Mouse (Mus musculus): Measurements from ENCODE around the gene Hspb1.

Hspb1 gene

DNA sequence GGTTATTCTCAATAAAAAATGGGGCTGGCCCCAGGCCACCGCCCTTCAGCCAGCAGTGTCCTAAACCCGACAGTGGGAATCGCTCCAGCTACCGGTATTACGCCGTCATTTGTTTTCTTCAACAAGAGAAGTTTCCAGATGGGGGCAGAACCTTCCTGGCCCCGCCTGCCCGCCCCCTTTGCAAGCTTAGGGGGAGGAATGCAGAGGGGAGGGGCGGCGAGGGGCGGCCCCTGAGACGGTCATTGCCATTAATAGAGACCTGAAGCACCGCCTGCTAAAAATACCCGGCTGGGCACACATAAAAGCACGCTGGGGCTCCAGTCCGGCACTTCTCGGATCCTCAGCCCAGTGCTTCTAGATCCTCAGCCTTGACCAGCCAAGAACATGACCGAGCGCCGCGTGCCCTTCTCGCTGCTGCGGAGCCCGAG lies at the start of gene Hspb1:
Gene Hspb1 (plus strand): TSS at position 245 of the 428 bp plus-strand sequence.
- no peak for DNase-seq (ENCODE audit: low spot score in 2 of 2)

DNA sequence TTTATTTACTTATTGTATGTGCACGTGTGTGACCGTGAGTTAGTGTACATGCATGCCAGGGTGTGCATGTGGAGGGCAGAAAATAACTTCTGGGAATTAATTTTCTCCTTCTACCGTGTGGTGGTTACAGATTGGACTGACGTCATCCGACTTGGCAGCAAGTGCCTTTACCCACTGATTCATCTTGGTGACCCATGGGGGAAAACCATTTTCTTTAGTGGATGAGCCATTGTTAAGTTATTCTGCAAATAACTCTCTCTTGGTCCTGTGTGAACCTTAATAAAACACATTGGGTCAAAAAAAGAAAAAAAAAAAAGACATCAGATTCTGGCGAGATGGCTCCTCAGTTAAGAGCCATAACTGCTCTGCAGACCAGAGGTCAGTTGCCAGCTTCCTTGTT lies 46.1 kb upstream of the Hspb1 start:
- DNase-seq (ENCODE audit: low spot score in 2 of 2): no peak

DNA sequence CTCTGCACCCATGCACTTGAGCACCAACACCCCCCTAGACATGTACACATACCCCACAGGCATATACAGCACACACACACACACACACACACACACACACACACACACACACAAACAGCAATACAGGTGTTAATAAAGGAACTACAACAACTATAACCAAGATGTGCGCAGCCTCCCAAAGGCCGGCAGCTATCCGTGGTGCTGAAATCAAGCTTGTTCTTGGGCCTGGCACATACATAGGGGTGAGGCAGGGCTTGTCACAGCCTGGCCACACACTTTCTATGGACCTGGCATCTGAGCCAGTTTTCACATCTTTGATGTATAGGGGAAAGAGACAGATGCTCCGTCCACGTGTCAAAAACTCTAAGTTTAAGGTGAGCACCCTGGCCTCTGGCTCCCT lies 44.3 kb upstream of the Hspb1 start:
- DNase-seq (ENCODE audit: low spot score in 2 of 2): peak in 1 of 2 experiments; percentile 31

DNA sequence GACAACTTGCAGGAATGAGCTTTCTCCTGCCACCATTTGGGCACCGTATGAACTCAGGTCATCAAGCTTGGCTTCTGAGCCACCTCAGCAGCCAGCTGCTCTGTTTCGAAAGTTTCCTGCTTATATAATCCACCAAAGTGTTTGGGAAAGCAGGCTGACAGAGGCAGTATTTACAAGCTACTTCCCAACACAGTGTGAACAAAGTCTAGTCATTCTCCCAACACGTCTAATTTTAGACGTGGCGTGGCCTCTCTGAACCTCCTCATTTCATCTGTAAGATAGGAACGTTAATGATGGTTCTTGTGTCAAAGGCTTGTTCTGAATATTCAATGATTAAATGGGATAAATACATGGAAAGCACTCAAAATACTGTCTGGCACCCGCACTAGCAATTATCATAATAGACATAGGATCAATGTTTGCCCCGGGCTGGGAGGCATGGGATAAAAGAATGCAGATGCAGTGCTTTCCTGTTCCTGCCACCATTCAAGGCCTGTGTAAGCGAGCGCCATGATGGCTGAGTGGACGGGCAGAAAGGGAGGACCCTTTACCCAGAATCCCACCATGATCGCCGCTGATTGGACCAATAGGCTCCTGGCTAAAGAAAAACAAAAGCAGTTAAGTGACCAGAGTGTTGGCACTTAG lies 41.9 kb upstream of the Hspb1 start:
- DNase-seq (ENCODE audit: low spot score in 2 of 2): no peak

DNA sequence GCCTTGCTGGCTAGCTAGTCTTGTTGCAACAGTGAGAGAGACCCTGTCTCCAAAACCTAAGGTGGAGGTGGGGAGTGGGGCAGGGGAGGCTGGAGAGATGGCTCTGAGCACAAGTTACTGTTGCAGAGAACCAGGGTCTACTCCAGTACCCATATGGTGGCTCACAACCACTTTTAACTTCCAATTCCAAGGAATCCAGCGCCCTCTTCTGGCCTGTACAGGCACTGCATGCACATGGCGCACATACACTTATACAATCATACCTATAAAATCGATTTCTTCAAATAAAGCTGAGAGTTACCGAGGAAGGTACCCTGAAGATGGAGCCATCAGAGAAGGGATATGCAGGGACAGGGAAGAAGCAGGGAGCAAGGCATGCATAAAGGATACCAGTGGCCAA lies 40.3 kb upstream of the Hspb1 start:
- DNase-seq (ENCODE audit: low spot score in 2 of 2): no peak

DNA sequence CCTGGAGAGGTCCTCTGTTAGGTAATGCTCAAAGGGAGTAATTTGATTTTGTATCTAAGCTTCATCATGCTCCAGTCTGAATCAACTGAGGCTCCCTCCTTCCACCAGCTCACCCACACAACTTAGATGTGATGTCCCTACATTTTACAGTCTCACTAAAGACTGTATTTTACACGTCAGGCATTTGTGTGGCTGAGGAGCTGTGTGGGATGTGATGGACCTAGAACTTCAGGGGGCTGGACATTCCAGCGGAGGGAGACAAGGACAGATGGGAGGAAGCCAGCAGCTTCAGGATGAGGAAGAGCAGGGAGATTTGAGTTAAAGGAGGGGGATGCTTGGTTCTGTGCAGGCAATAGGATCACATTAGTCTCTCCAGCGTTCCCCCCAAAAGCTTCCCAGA lies 39.8 kb upstream of the Hspb1 start:
- DNase-seq (ENCODE audit: low spot score in 2 of 2): no peak

DNA sequence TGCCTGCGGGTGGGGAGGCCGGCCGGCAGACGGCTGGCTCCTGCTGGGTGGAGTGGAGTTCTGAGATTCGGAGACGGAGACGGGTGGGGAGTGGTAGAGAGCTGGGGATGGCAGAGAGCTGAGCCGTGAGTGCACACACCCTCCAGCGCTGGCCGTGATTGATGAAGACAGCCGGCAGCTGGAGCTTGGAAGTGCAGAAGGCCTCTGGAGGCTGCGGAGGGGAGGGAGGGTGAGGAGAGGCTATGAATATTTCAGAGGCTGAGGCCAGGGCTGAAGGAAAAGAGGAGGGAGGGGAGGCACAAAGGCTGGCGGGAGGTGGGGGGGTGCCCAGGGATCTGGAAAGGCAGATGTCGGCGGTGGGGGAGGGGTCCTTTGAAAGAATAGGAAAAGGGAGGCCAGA lies 36.7 kb upstream of the Hspb1 start:
- no peak for DNase-seq (ENCODE audit: low spot score in 2 of 2)

DNA sequence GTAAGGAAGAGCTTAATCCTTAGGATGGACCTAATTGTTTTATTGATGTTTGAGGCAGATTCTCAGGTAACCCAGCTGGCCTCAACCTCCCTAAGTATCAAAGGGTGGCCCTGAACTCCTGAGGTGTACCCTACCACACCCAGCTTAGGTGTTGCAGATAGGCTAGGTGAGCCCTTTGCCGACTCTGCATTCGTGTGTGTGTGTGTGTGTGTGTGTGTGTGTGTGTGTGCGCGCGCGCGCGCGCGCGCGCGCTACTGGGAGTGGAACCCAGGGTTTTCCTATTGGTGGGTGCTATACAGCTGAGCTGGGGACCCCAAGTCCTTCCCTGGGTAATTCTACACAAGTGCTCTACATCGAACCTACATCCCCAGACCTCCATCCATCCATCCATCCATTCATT lies 36.2 kb upstream of the Hspb1 start:
- no peak for DNase-seq (ENCODE audit: low spot score in 2 of 2)

DNA sequence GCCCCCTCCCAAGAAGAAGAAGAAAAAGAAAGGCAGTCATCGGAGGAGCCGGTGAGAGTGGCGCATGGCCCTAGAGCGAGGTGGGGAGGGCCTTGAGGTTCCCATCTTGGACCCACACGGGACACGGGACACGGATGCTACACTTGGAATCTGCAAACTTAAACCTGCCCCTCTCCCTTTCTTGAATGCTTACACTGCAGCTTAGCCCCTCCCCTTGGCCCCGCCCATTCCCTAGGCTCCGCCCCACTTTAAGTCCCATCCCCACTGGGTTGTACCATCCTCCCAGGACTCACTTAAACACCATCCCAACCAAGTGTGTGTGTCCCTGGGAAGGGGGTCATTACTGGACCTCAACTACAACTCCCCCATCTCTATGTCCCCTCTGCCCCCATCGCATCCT lies 35.3 kb upstream of the Hspb1 start:
- DNase-seq (ENCODE audit: low spot score in 2 of 2): no peak

DNA sequence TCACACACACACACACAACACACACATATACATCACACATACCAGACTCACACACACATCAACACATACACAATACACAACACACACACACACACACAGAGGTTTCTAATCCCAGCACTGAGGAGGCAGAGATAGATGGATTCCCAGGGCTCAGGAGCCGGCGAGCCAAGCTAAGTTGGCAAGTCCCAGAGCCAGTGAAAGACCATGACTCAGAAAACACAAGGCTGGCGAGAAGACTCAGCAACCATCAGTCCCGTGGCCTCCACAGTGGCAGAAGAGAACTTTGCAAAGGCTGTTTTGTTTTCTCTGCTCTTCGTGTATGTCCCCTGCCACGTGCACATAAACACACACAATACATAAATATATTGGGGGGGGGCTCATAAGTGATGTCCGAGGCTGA lies 34.0 kb upstream of the Hspb1 start:
- no peak for DNase-seq (ENCODE audit: low spot score in 2 of 2)

DNA sequence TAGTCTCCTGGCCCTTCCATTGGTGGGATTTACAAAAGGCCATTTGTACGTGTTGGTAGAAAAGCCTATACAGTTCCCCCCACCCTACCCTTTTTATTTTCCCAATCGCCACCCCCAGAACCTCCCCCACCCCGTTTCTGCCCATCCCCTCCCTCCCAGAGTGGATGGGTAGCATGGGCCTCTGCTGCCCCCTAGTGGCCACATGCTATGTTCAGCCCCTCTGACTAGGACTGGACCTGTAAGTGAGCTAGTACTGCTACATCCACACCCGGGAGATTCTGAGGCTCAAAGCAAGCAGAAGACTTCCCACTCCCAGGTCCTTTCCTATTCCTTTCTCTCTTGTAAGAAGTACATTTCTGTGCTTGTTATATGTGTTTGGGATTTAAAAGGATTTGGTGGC lies 32.6 kb upstream of the Hspb1 start:
- DNase-seq (ENCODE audit: low spot score in 2 of 2): peak in 1 of 2 experiments; percentile 67

DNA sequence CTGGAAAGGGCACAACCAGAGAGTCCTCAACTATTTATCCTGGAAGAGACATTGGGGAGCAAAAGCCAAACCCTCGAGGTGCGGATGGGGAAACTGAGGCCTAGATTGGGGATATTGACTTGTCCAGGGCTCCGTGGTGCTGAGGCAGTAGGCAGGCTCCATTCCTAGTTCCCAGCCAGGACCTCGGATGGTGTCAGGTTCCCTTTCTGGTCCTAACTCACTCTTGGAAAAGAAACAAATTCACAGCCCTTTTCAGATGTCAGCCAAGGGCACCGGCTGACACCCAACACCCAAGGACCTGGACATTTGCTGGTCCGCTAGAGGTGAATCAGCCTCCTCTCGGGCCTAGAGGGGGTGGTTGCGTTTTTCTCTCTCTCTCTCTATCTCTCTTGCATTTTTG lies 21.1 kb upstream of the Hspb1 start:
- no peak for DNase-seq (ENCODE audit: low spot score in 2 of 2)

DNA sequence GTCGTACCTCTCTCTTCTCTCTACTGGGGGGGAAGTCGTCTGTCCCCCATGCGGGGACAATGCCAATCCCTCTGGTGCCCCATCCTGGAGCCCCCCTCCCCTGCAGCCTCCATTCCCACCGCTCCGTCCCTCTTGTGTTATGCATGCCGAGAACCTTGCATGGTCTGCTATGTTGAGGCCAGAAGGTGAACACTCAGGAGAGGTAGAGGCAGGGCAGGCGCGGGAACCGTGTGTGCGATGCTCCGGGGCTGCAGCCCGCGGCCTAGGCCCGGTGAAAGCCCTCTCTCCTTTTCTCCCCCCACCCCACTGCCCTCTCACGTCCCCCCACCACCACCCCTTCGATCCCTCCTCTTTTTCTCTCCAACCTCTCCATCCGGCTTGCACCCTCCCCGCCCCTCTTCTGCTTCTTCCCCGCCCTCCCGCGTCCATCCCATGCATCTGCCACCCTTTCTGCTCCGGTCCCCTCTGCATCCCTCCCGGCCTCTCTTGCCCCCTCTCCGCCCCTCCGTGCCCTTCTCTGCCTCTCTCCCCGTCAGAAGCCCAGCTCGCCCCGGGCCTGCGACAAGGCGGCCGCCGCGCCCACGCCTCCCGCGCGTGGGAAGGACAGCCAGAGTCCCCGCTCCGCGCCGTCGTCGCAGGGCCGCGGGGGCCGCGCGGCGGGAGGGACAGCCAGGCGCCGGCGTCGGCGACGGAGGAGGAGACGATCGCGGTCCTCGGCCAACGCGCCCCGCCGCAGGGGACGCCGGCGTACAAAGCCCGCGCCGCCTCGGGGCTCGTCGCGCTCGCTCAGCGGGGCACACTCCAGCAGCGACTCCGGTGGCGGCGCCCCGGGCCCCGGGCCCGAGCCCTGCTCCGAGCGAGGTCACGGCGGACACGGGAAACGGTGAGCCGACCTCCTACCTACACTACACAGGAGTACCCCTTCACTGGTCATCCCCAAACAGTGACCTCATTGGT lies 19.8 kb upstream of the Hspb1 start:
- DNase-seq (ENCODE audit: low spot score in 2 of 2): peak in 1 of 2 experiments; percentile 21

DNA sequence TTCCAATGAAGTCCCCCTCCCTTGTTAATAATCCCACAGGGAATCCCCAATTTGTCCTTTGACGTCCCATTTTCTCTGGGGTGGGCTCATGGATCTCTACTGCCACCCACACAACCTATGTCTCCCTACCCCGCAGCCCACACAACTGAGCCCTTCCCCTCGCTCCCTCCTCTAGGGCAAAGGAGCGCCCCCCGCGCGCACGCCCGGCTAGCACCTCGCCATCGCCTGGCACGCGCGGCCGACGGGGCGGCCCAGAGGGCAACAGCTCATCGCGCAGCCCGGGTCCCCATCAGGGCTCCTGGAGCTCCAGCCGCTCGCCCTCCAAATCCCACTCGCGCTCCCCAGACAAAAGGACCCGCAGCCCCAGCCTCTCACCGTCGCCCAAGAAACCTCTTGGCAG lies 19.1 kb upstream of the Hspb1 start:
- no peak for DNase-seq (ENCODE audit: low spot score in 2 of 2)

DNA sequence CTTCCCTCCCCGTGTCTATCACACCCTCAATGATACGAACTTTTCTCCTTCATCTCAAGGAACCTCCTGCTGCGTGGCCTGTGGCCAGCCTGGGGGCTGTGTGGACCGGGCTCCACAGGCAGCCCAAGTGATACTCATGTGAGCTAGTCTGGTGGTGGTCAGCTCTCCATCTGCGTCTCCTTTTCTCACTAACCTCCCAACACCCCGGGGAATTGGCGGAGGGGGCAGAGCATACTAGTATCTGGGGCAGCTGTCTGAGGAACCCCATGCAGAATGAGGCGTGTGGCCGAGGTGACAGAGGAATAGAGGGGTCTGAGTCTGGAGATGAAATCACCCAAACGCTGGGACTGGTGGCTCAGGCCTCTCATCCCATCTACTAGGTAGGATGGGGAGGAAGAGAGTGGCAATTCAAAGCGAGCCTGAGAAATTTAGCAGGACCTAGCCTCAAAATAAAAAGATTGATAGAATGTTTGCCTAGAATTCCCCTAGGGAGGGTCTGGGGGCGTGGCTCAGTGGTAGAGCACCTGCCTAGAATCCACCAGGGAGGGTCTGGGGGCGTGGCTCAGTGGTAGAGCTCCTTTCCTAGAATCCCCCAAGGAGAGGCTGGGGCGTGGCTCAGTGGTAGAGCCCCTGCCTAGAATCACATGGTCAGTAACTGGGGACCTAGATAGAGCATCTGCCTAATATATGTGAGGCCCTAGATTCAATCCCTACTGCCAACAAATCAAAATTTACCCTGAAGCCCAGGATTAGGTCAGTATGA lies 17.9 kb upstream of the Hspb1 start:
- DNase-seq (ENCODE audit: low spot score in 2 of 2): no peak

DNA sequence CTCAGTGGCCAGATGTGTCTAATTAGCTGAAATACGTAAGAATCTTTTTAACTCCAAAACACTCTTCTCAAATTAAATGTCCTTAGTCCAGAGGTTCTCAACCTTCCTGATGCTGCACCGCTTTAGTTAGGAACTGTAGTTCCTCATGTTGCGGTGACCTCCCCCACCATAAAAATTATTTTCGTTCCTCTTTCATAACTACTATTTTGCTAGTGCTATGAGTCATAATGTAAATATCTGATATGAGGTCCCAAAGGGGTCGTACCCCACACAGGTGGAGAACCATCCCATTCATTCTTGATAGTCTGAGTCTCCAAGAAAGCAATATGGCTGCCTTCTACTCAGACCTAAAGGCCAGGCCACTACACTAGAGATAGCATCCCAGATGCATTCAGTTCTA lies 17.2 kb upstream of the Hspb1 start:
- DNase-seq (ENCODE audit: low spot score in 2 of 2): no peak

DNA sequence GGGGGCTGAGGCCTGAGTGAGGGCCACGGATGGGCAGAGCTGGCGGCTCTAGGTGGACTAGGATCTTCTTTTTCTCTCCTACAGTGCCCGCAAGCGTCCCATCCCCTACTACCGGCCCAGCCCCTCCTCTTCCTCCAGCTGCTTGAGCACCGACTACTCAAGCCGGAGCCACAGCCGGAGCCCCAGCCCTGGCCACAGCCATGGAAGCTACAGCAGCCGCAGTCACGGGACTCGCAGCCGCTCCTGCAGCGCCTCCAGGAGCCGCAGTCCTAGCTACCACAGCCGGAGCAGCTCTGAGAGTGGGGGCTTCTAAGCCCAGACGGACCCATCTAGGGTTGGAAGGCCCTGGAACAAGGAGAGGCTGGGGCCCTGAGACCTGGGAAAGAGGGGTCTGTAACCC lies 14.7 kb upstream of the Hspb1 start:
- DNase-seq (ENCODE audit: low spot score in 2 of 2): no peak

DNA sequence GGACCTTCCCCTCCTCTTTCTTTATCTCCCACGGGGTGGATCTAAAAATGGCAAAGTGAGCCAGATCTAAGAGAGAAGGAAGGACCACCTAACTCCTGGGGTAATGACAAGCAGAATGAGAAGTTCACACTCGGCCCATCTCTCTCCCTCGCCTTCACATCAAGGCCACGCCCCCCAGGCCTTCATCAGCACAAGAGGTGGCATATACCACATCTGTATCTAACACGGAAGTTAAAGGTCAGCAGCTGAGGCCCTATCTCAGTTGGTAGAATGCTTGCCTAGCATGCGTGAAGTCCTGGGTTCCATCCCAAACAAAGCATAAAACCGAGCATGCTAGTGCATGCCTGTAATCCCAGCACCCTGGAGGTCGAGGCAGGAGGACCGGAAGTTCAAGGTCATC lies 14.0 kb upstream of the Hspb1 start:
- no peak for DNase-seq (ENCODE audit: low spot score in 2 of 2)

DNA sequence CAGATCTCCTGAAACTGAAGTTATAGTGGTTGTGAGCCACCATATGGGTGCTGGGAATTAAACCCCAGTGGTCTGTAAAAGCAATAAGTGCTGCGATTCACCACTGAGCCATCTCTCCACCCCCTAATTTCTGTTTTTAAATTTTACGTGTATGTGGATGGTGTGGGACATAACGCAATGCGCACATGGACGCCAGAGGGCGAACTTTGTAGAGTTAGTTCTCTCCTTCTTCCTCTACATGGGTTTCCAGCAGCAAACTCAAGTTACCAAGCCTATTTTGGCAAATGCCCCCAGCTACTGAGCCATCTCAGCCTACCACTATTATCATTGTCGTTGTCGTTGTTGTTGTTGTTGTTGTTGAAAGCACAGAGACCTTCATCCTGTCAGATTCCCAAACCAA lies 10.5 kb upstream of the Hspb1 start:
- peak in 1 of 2 experiments; percentile 48 for DNase-seq (ENCODE audit: low spot score in 2 of 2)

DNA sequence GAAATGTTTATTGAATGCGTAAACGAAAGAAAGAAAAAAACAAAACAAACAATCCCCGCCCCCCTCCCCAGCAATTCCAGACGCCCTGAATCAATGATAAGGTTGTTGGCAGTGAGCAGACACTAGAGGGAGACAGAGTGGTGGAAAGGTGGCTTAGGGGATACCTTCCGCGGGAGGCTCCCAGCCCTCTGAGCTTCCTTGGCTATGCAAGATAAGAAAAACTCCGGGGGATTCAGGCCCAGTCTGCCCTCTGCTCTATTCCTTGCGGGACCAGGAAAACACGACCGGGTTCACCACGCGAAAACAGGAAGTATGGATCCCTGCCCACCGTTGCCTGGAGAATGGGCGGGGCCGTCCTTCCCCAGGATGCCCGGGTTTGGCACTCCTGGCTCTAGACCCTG lies 9.9 kb upstream of the Hspb1 start:
- DNase-seq (ENCODE audit: low spot score in 2 of 2): peak in 1 of 2 experiments; percentile 60

DNA sequence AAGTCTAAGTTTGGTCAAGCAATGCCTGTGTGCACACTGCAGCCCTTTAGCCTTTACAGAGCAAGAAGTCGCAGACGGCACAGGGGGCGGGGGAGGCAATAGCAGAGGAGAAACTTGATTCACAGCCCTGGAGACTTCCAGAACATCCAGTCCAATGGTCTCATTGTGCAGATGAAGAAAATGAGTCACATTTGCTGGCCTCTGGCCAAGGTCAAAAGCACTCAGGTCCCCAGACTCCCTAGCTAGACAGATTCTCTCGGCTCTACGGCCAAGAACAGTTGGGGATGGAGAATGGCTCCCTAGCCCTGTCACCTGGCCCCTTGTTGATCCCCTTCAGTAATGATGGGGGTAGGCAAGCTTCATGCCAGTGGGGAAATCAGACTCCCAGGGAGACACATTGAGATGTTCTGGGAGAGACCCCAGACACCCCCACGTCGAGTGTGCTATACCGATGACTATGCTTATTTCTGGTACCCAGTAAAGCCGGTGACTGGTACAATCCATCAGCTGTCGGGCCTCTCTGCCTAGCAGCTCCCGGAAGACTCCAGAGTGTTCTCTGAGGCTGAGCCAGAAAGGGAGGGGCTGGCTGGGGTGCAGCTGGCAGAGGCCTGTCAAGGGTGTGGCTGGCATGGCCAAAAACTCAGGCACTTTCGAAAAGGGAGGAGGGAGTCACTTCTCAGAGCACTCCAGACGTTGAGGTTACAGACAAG lies 8.1 kb upstream of the Hspb1 start:
- DNase-seq (ENCODE audit: low spot score in 2 of 2): no peak

DNA sequence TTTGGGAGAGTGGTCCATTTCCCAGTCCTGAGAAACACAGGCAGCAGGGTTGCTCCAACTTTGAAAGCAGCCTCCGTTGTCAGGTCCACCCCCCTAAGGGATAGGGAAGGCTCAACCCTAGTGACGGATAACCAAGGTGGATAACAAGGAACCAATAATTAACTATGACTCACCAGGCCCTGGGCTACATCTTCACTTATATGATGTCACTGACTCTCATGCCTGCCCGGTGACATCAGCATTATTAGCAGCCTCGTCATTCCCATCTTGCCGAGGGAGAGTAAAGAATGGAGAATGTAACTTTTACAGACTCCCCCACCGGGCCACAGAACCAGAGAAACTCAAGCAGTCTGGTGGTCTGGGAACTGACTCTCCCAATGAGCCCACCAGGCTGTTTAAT lies 3.1 kb upstream of the Hspb1 start:
- no peak for DNase-seq (ENCODE audit: low spot score in 2 of 2)
